Mouse (Mus musculus) T-cell, adult 2 months (primary cell): ENCODE measurements around the gene Kcnq2.

Source experiments
- DNase-seq: peaks from one replicate; pipeline ENCODE4 v3.0.0; 2022; ENCODE audit warnings: low spot score

The Kcnq2 gene

GRCm38 (mm10) chr2:181147546-181148317 lies 12.6 kb upstream of the Kcnq2 start:
- DNase-seq: peak; percentile 14

- no peak for DNase-seq
These were observed 12.0 kb upstream of the Kcnq2 start for GRCm38 (mm10) chr2:181146976-181147545.

GRCm38 (mm10) chr2:181144675-181145074 lies 9.6 kb upstream of the Kcnq2 start:
- no peak for DNase-seq

- no peak for DNase-seq
These were observed 8.6 kb upstream of the Kcnq2 start for GRCm38 (mm10) chr2:181143509-181144276.

GRCm38 (mm10) chr2:181142703-181143135 lies 7.6 kb upstream of the Kcnq2 start:
- no peak for DNase-seq

- no peak for DNase-seq
These were observed 4.6 kb upstream of the Kcnq2 start for GRCm38 (mm10) chr2:181139641-181140193.

- no peak for DNase-seq
These were observed 1.8 kb upstream of the Kcnq2 start for GRCm38 (mm10) chr2:181136934-181137333.

GRCm38 (mm10) chr2:181135446-181135818 lies 332 bp upstream of the Kcnq2 start:
- no peak for DNase-seq

GRCm38 (mm10) chr2:181133837-181134590 lies 1.1 kb downstream of the Kcnq2 start:
- no peak for DNase-seq

GRCm38 (mm10) chr2:181130245-181130644 lies 4.9 kb downstream of the Kcnq2 start:
- no peak for DNase-seq

- no peak for DNase-seq
These were observed 6.1 kb downstream of the Kcnq2 start for GRCm38 (mm10) chr2:181128963-181129362.

GRCm38 (mm10) chr2:181127786-181128185 lies 7.3 kb downstream of the Kcnq2 start:
- DNase-seq: no peak

- no peak for DNase-seq
These were observed 9.2 kb downstream of the Kcnq2 start for GRCm38 (mm10) chr2:181125726-181126455.

- DNase-seq: no peak
These were observed 12.5 kb downstream of the Kcnq2 start for GRCm38 (mm10) chr2:181122642-181123041.

GRCm38 (mm10) chr2:181120922-181121449 lies 14.1 kb downstream of the Kcnq2 start:
- no peak for DNase-seq

- no peak for DNase-seq
These were observed 15.1 kb downstream of the Kcnq2 start for GRCm38 (mm10) chr2:181119952-181120351.

GRCm38 (mm10) chr2:181116436-181116835 lies 18.7 kb downstream of the Kcnq2 start:
- DNase-seq: no peak

- no peak for DNase-seq
These were observed 19.7 kb downstream of the Kcnq2 start for GRCm38 (mm10) chr2:181115367-181115766.

- no peak for DNase-seq
These were observed 21.2 kb downstream of the Kcnq2 start for GRCm38 (mm10) chr2:181113762-181114361.

- DNase-seq: no peak
These were observed 23.4 kb downstream of the Kcnq2 start for GRCm38 (mm10) chr2:181111665-181112064.

GRCm38 (mm10) chr2:181104111-181104510 lies 31.0 kb downstream of the Kcnq2 start:
- DNase-seq: no peak
